Mouse (Mus musculus) CH12.LX (cell line): ENCODE measurements around the gene Pcnx. TPM values are rescaled to one million over a fixed set of nuclear protein-coding genes. Genes with fewer than 3 reads are reported as not detected.

Source experiments
- DNase-seq: peaks from one replicate; pipeline ENCODE4 v3.0.0-alpha.2; 2013; ENCODE audit errors: extremely low read depth
- H3K27ac ChIP-seq: 2 replicates; pipeline ENCODE4 v1.5.1; 2012; ENCODE audit warnings: low read depth, mild to moderate bottlenecking, control low read depth, moderate library complexity; ENCODE audit not compliant: insufficient read depth
- H3K27me3 ChIP-seq: replicated peaks from 2 replicates; pipeline ENCODE3; 2012; ENCODE audit warnings: inconsistent platforms
- H3K36me3 ChIP-seq, 2 experiments: replicated peaks in 1 of 2; 2 replicates each; pipeline versions ENCODE3 to v1.6.1; 2012; ENCODE audit warnings: inconsistent platforms in 1 of 2, low read length in 1 of 2, mild to moderate bottlenecking in 1 of 2, mixed read lengths in 1 of 2, moderate library complexity in 1 of 2; ENCODE audit not compliant: control insufficient read depth in 1 of 2, insufficient read depth in 1 of 2
- H3K4me1 ChIP-seq, 2 experiments: 2 replicates each; pipeline ENCODE4 v1.6.1; 2012; ENCODE audit warnings: inconsistent platforms in 1 of 2, moderate library complexity in 1 of 2; ENCODE audit not compliant: insufficient read depth in 2 of 2, control insufficient read depth in 1 of 2
- H3K4me2 ChIP-seq: 2 replicates; pipeline ENCODE4 v1.6.1; 2012; ENCODE audit warnings: low read depth, mild to moderate bottlenecking, control low read depth; ENCODE audit not compliant: poor library complexity, insufficient read depth, severe bottlenecking
- H3K4me3 ChIP-seq, 3 experiments: fragments of 150-350 bp in 1 of 3; sonication (generic) in 1 of 3; replicated peaks in 1 of 3; 2 replicates each; pipeline versions ENCODE3 to v1.5.1; 2011 to 2012; ENCODE audit warnings: low read depth in 2 of 3, low read length in 2 of 3, mild to moderate bottlenecking in 2 of 3, moderate library complexity in 2 of 3, control low read depth in 1 of 3, improper control_type of control experiment in 1 of 3, inconsistent platforms in 1 of 3, mixed read lengths in 1 of 3; ENCODE audit not compliant: poor library complexity in 1 of 3
- H3K79me2 ChIP-seq: replicated peaks from 2 replicates; pipeline ENCODE4 v1.6.1; 2012; ENCODE audit warnings: mild to moderate bottlenecking, moderate library complexity; ENCODE audit not compliant: control insufficient read depth, poor library complexity, insufficient read depth, severe bottlenecking; ENCODE audit errors: extremely low read depth
- H3K9ac ChIP-seq: 2 replicates; pipeline ENCODE4 v1.6.1; 2012; ENCODE audit warnings: low read depth, mild to moderate bottlenecking, control low read depth, moderate library complexity; ENCODE audit not compliant: insufficient read depth
- H3K9me3 ChIP-seq: replicated peaks from 2 replicates; pipeline ENCODE3; 2012; ENCODE audit warnings: low read length, inconsistent platforms, mixed read lengths
- CHD1 ChIP-seq: IDR thresholded peaks from 2 replicates; pipeline ENCODE4 v1.6.1; 2012; ENCODE audit warnings: low read depth, low read length, improper control_type of control experiment, inconsistent platforms
- CHD2 ChIP-seq: IDR thresholded peaks from 2 replicates; pipeline ENCODE4 v1.6.1; 2011; ENCODE audit warnings: low read length, improper control_type of control experiment
- CTCF ChIP-seq, 2 experiments: IDR thresholded peaks in 1 of 2; conservative IDR thresholded peaks in 1 of 2; 2 replicates each; pipeline ENCODE4 v1.5.1; 2011 to 2012; ENCODE audit warnings: low read depth in 2 of 2, low read length in 2 of 2, improper control_type of control experiment in 1 of 2, inconsistent platforms in 1 of 2, mild to moderate bottlenecking in 1 of 2, moderate library complexity in 1 of 2
- ETS1 ChIP-seq: conservative IDR thresholded peaks from 2 replicates; pipeline ENCODE4 v1.6.1; 2012; ENCODE audit warnings: low read depth, mild to moderate bottlenecking, inconsistent platforms, low read length, improper control_type of control experiment, moderate library complexity
- GABPA ChIP-seq: IDR thresholded peaks from 2 replicates; pipeline ENCODE4 v1.6.1; 2012; ENCODE audit warnings: low read depth, low read length, improper control_type of control experiment, inconsistent platforms; ENCODE audit not compliant: insufficient replicate concordance
- IRF4 ChIP-seq: IDR thresholded peaks from 2 replicates; pipeline ENCODE4 v1.6.1; 2014; ENCODE audit warnings: low read depth, mild to moderate bottlenecking, inconsistent platforms, low read length, improper control_type of control experiment
- JUN ChIP-seq: IDR thresholded peaks from 2 replicates; pipeline ENCODE4 v1.6.1; 2011; ENCODE audit warnings: low read depth, mild to moderate bottlenecking, low read length, improper control_type of control experiment, moderate library complexity; ENCODE audit not compliant: insufficient read depth
- JUND ChIP-seq: conservative IDR thresholded peaks from 2 replicates; pipeline ENCODE4 v1.6.1; 2011; ENCODE audit warnings: low read depth, low read length, improper control_type of control experiment
- KAT2A ChIP-seq: IDR thresholded peaks from 2 replicates; pipeline ENCODE4 v1.6.1; 2012; ENCODE audit warnings: low read length, improper control_type of control experiment, inconsistent platforms; ENCODE audit not compliant: insufficient replicate concordance
- MAFK ChIP-seq: IDR thresholded peaks from 2 replicates; pipeline ENCODE4 v1.6.1; 2011; ENCODE audit warnings: low read length, improper control_type of control experiment; ENCODE audit not compliant: insufficient replicate concordance
- MAZ ChIP-seq: IDR thresholded peaks from 2 replicates; pipeline ENCODE4 v1.6.1; 2012; ENCODE audit warnings: low read depth, mild to moderate bottlenecking, inconsistent platforms, low read length, improper control_type of control experiment, moderate library complexity
- MXI1 ChIP-seq: IDR thresholded peaks from 2 replicates; pipeline ENCODE4 v1.6.1; 2011; ENCODE audit warnings: mild to moderate bottlenecking, low read depth, low read length, improper control_type of control experiment
- NRF1 ChIP-seq: IDR thresholded peaks from 2 replicates; pipeline ENCODE4 v1.6.1; 2014; ENCODE audit warnings: low read depth, mild to moderate bottlenecking, inconsistent platforms, low read length, improper control_type of control experiment, moderate library complexity
- PAX5 ChIP-seq: IDR thresholded peaks from 2 replicates; pipeline ENCODE4 v1.6.1; 2012; ENCODE audit warnings: low read length, inconsistent platforms, mixed read lengths
- POLR2AphosphoS2 ChIP-seq: IDR thresholded peaks from 2 replicates; pipeline ENCODE4 v1.6.1; 2011; ENCODE audit warnings: low read depth, low read length, improper control_type of control experiment
- RAD21 ChIP-seq: IDR thresholded peaks from 2 replicates; pipeline ENCODE4 v1.6.1; 2011; ENCODE audit warnings: low read depth, mild to moderate bottlenecking, low read length, improper control_type of control experiment, moderate library complexity
- SMC3 ChIP-seq: IDR thresholded peaks from 2 replicates; pipeline ENCODE4 v1.6.1; 2011; ENCODE audit warnings: low read depth, low read length, improper control_type of control experiment
- TBP ChIP-seq: conservative IDR thresholded peaks from 2 replicates; pipeline ENCODE4 v1.6.1; 2011; ENCODE audit warnings: low read depth, low read length, improper control_type of control experiment
- TCF12 ChIP-seq: IDR thresholded peaks from 2 replicates; pipeline ENCODE4 v1.6.1; 2014; ENCODE audit warnings: low read depth, mild to moderate bottlenecking, inconsistent platforms, low read length, improper control_type of control experiment
- USF1 ChIP-seq: IDR thresholded peaks from 2 replicates; pipeline ENCODE4 v1.6.1; 2014; ENCODE audit warnings: low read depth, mild to moderate bottlenecking, inconsistent platforms, low read length, improper control_type of control experiment
- ZKSCAN1 ChIP-seq: IDR thresholded peaks from 2 replicates; pipeline ENCODE4 v1.6.1; 2012; ENCODE audit warnings: low read depth, inconsistent platforms, low read length, improper control_type of control experiment, borderline replicate concordance
- dilution Hi-C: fragments of 300-500 bp; cut with MboI; formaldehyde crosslinking; loops from 2 replicates; pipeline ENCODE4 v1.14.3; 2020; ENCODE audit warnings: low sequenced_read_pairs; ENCODE audit not compliant: extremely low pct_unique_long_range_greater_than_20kb, extremely low pct_ligation_motif_present
- in situ Hi-C: fragments of 300-500 bp; cut with MboI; formaldehyde crosslinking; loops from 3 replicates; pipeline ENCODE4 v1.14.3; 2019; ENCODE audit warnings: low sequenced_read_pairs, low pct_ligation_motif_present, low pct_unique_long_range_greater_than_20kb, mixed read lengths
- polyA plus RNA-seq: library from polyadenylated mRNA; unstranded; fragments of >175 nt; gene quantifications from 2 replicates; pipeline ENCODE4 v1.2.1, GENCODE M21; 2012; ENCODE audit warnings: low read depth; ENCODE audit not compliant: insufficient read length
- total RNA-seq, 2 experiments: library from RNA; depleted of rRNA; stranded (reverse); fragments of 300-350 nt in 1 of 2; fragments of >200 nt in 1 of 2; gene quantifications; 2 replicates each; pipeline ENCODE4 v1.2.3; 2012 to 2014

The Pcnx gene
- total and polyA plus RNA-seq, 3 experiments: 16.2 to 89.1 (median 68.2) TPM

DNA sequence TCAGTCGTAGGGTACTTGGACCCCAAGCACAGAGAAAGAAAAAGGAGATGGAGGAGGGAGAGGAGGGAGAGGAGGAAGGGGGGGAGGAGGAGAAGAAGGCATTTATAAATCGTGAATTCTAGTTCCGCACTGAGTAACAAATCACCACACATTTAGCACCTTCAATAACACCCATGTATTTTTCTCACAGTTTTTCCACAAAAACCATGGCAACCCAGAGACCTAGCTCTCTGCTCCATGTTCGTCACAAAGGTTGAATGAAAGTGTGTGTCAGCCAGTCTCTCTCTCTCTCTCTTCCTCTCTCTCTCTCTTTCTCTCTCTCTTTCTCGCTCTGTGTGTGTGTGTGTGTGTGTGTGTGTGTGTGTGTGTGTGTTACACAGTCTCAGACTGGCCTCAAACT, 22.4 kb upstream of the Pcnx start:
- dilution Hi-C loops: no loop called here
- Histone ChIP-seq H3K4me3 (no peak overlapping the region), H3K36me3 (no peaks in the 10 kb centered on the region), H3K9me3 (no peaks in the 10 kb centered on the region), H3K4me1 (peaks cover 3 to 9% of the 10 kb centered on the region in 2 experiments), H3K27me3 (no peaks in the 10 kb centered on the region), H3K9ac (no peak overlapping the region), H3K27ac (no peak overlapping the region), H3K79me2 (no peaks in the 10 kb centered on the region), H3K4me2 (no peak overlapping the region)
- no peak for DNase-seq
- no peak for TF ChIP-seq IRF4
- no peak for TF ChIP-seq JUND
- TF ChIP-seq CHD1: no peak
- in situ Hi-C loops: no loop called here

- Histone ChIP-seq H3K79me2 (no peaks in the 10 kb centered on the region), H3K27me3 (no peaks in the 10 kb centered on the region), H3K9me3 (no peaks in the 10 kb centered on the region), H3K27ac (no peak overlapping the region)
- TF ChIP-seq GABPA: no peak
- TF ChIP-seq JUN: no peak
- no peak for TF ChIP-seq POLR2AphosphoS2
- TF ChIP-seq TCF12: no peak
- TF ChIP-seq CHD2: no peak
- no peak for TF ChIP-seq ZKSCAN1
- no peak for TF ChIP-seq KAT2A
- no peak for TF ChIP-seq TBP
- no peak for TF ChIP-seq CTCF (conservative IDR thresholded peaks at IDR 0.05 in 1 of 2, IDR thresholded peaks at IDR 0.05 in 1 of 2; ENCODE audit: low read depth in 2 of 2, low read length in 2 of 2)
- TF ChIP-seq MXI1: no peak
- TF ChIP-seq PAX5: no peak
- TF ChIP-seq RAD21: no peak
- no peak for TF ChIP-seq USF1
- TF ChIP-seq, all 38 proteins: peak for 0
- no peaks in the 10 kb centered on the region for H3K4me1 ChIP-seq
- dilution Hi-C loops (no loop called here), in situ Hi-C loops (no loop called here)
- no peaks in the 10 kb centered on the region for H3K36me3 ChIP-seq
- DNase-seq: no peak
- no peak overlapping the region for H3K9ac ChIP-seq
- H3K4me2 ChIP-seq: no peak overlapping the region
- no peak overlapping the region for H3K4me3 ChIP-seq
Measured at GRCm38 (mm10) chr12:81839663-81840062, 20.2 kb upstream of the Pcnx start.

DNA sequence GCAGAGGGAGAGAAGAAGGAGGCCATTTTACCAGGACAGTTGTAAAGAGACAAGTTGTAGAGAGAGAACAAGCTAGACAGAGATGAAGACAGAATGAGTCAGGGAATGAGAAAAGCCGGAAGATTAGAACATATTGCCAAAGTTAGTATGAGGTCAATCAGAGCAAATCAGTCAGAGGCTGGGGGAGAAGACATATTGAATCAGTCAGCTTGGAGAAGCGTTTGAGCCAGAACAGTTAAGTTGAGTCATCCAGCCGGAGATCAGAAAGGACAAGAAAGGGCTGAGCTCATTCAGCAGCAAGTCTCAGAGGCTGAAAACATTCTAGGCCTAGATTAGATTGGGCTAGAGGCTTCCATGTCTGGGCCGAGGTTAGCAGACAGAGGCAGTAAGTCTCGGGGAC, 18.8 kb upstream of the Pcnx start:
- Histone ChIP-seq H3K9me3 (no peaks in the 10 kb centered on the region), H3K4me1 (no peaks in the 10 kb centered on the region), H3K4me3 (no peak overlapping the region), H3K27ac (no peak overlapping the region), H3K27me3 (no peaks in the 10 kb centered on the region), H3K4me2 (no peak overlapping the region), H3K79me2 (no peaks in the 10 kb centered on the region), H3K9ac (no peak overlapping the region), H3K36me3 (no peaks in the 10 kb centered on the region)
- dilution Hi-C loops (no loop called here), in situ Hi-C loops (no loop called here)
- TF ChIP-seq ZKSCAN1: no peak
- TF ChIP-seq NRF1: no peak
- TF ChIP-seq ETS1: no peak
- TF ChIP-seq SMC3: no peak
- no peak for TF ChIP-seq MAZ
- no peak for TF ChIP-seq MAFK
- no peak for DNase-seq
